Mouse (Mus musculus): ENCODE results near the gene Ttc9.

Gene Ttc9

DNA sequence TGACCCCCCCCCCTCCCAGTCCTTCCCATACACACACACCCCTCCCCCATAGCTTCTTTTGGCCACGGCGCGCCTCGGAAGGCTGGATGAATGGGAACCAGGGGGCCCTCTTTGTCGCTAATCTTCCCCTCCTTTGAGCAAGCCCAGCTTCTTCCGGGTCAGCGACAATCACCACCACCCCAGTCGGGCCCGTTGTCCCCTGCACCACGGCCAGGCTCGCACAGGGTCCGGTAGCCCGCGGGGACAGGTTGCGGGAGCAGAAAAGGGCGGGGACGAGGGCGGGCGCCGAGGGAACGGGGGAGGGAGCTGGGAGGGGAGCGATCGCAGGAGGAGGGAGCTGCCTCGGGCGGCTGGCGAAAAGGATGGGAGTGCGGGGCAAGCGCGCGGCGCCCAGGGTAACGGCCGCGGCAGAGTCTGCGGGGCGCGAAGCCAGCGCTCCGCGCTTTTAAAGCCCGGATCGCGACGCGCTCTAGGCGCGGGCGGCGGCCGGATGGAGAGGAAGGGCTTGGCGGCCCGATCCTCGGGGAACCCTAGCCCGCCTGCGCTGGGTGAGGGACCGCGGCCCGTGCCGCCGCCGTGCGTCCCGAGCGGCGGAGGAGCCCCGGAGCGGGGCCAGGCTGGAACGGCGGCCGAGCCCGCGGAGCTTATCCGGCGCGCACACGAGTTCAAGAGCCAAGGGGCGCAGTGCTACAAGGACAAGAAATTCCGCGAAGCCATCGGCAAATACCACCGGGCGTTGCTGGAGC lies at the start of gene Ttc9:
Ttc9 (plus strand) TSS at position 335 of the 746 bp plus-strand sequence.
- no peak for DNase-seq (ENCODE audit: low read depth)

DNA sequence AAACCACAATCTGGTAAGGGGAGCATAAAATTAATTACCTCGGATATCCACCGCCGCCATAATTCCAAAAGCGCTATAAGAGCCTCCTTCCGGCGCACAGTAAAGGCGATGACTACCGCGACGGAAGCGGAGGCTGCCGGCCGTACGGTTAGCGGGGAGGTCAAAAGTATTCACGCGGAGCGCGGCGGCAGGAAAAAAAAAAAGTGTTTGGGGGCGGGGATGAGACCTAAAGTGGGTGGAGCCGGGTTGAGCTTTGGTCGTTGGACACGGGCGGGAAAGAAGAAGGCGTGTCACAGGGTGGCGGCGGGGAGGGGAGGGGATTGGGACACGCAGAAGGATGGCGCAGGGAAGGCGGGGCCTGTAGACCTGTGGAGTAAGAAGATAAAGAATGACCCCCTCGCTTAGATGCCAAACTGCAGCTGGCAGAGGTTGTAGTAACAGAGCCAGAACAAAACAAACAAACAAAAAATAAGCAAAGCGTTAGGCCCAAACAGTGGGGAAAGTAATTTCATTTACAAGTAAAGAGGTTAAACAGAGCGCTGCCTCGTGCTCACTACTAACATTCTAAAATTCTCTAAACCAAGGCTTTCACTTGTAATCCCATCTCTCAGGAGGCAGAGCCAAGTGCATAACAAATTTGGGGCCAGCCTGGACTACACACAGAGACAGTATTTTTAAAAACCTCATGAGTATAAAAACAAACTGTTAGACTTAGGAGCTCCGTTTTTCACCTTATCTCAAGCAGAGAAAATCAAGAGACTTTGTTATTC lies 36.0 kb upstream of the Ttc9 start, which contains the start of gene Med6:
Med6 (minus strand) TSS at position 107 of the 770 bp plus-strand sequence.
- DNase-seq (ENCODE audit: low read depth) = peak; percentile 93

DNA sequence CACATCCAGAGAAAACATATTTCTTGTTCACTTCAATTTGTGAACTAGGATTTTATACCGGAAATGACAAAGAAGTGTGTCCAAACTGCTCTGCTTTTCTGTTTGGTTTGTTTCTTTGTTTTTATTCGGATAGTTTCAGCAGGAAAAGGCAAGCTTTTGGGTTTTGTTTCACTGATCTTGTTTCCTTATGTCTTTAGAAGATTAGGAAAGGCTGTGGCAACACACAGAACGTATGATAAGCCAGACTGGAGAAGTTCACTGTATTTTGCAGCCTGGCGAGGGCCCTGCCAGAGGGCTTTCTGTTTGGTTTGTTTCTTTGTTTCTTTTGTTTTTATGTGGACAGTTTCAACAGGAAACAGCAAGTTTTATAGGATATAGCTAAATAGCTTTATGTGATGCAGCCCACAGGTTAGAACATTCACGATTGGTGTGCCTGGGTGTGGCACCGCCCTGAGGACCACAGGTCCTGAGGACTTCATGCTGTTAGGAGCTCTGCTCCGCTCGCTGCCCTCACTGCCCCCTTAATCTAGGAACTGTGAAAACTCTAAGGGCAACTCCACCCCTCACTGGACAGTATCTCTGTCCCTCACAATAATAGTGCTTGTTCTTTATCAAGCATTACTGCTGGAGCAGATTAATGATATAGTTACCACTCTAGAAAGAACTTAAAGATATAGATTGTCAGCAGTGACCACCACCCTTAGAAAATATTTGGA lies 34.3 kb upstream of the Ttc9 start:
- DNase-seq (ENCODE audit: low read depth) = no peak

DNA sequence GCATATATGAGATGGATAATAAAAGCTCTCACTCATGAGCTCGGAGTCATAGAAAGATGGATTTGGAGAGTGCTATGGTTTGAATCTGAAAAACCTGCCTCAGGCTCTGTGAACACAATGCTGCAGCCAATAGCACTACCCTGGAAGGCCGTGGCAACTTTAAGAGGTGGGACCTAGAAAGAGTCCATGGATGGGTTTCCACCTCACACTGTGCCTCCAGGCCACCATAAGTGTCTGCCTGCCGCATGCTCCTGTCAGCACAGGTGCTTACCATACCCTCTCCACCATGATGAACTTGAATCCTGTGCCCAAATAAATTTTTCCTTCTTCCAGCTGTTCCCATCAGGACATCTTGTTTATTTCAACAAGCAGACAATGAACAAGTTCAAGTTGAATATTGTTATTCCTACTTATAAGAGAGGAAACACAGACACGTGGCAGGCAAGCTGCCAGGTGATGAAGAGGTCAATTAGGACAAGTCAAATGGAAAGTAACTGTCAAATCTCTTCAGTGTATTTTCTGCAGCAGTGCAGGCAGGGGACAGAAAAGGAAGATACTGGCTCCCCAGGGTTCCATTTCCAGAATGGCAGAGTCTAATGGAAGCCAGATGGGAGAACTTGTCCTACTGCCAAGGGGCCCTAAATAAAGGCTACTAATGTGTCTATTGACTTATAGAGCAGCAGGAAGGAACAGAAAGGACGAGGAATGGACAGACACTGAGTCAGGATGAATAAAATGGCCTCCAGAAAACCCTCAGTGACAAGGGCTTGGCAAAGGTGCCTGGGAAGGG lies 25.9 kb upstream of the Ttc9 start:
- DNase-seq (ENCODE audit: low read depth) = no peak

DNA sequence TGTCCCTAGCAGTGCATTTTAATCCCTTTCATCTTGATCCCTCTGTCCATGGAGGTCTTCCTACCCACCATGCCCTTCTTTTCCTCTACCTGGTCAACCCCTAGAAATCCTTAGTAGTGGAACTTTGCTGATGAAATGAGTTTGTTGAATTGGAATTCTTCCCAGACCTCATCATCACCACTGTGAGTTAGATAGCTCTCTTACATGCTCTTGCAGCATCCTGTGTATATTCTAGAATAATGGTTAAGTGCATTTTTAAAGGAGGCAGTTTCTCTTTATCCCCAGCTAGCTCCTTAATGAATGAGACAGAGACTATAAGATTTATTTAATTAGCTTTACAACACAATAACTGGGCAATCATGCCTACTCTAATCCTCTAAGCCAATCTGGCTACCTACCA lies 21.6 kb upstream of the Ttc9 start:
- no peak for DNase-seq (ENCODE audit: low read depth)

DNA sequence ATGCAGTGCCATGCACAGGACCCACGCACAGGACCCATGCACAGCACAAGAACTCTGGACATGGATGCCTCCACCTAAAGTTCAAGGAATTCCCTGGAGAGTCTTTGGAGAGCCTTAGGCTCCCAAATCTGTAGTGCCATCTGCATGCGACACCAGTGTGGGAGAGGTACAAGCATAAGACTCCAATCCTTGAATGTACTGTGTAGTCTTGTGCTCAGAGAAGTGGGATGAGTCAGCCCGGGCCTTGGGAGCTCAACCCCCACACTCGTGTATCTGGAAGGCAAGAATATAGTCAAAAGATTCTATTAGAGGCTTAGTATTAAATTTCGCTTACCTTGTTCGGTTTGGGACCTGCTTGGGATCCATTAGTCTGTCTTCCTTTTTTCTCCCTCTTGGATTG lies 15.2 kb upstream of the Ttc9 start:
- DNase-seq (ENCODE audit: low read depth) = no peak

DNA sequence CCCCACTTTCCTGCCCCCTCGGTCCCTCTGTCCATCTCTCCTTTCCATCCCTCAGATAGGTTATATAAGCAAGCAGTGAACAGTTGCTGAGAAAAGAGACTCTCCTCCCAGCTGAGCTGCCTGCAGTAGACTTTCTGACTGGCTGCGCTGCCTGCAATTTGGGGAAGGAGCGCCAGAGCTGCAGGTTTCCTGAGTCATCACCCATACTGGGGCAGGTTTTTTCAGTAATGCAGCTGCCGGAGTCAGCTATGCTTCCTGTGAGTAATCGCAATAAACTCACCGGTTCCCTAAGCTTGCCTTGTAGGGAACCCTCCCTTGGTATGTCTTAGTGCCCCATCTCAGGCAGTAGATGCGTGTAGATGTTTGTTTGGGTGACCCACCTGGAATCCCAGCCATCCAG lies 14.1 kb upstream of the Ttc9 start:
- DNase-seq (ENCODE audit: low read depth) = no peak

DNA sequence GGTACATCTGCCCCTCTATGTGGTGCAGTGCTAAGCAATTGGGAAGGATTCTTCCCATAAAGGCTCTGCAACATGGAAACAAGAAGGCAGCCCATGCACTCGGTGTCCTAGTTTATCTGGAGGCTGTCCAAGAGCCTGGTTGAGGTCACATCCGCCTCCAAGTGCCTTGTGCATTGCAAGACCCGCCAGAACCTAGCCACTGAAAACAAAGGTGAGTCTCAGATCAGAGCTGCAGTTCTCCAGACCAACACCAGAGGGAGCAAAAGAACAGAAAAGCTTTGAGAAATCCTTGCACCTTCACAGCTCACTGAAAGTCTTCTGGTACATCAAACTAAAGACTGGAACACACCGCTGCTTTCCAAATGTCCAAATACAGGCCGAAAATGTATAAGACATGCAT lies 11.7 kb upstream of the Ttc9 start:
- DNase-seq (ENCODE audit: low read depth) = peak; percentile 27

DNA sequence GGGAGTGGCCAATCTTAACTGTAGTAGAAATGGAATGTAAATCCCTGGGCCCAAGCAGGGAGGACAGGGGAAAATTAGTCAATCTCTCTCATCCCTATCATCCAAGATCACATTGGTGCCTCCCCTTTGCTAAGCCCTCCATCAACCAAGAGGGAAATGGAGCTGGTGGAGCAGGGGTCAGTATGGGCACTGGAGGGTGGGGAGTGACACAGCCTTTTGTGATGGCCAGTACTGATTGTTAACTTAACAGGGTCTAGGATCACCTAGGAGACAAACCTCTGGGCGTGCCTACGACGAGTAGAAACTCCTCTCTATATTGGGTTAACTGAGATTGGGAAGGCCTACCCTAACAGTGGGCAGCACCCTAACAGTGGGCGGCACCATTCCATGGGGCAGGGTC lies 7.7 kb upstream of the Ttc9 start:
- DNase-seq (ENCODE audit: low read depth) = no peak

DNA sequence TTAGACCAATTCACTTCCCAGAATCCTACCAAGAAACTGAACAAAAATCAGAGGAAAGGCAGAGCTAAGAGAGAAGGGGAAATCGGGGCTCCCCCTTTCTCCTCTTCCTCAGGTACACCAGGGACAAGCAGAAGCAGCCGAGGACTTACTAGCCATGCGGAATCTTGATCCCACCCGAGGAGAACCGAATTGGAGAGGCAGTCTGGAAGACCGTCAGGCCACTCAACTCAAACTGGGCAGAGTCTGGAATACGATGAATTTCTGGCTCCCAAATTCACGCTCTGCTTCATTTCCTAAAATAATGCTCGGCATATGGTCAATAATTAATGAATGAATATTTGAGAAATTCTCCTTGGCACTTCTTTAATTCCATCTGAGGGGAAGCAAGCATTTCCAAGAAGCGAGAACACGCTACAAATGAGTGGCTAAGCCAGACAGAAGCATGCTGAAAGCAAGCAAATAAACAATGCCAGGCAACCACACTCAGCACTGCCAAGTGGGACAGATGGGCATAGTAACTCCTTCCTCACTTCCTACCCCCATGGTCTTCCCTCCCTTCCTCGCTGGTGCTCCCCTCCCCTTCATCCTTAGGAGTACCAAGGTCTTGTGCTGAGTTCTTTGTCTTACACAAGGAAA lies 4.7 kb upstream of the Ttc9 start:
- DNase-seq (ENCODE audit: low read depth) = no peak

DNA sequence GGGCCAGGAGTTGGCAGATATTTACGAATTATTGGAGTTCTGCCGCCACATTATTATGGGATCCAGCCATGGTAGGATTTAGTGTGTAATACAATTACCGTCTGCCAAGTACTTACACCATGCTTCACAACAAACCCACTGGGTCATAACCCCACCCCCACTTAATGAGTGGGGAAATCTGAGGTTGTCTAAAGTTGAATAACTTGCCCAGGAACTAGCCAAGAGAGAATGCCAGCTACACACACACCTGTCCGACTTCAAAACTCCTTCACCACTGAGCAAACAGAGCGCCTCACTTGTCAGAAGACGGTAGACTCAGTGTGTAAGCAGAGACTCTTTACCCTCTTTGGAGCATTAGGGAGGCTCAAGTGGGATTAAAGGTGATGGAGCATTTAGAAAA lies 3.6 kb upstream of the Ttc9 start:
- DNase-seq (ENCODE audit: low read depth) = no peak

DNA sequence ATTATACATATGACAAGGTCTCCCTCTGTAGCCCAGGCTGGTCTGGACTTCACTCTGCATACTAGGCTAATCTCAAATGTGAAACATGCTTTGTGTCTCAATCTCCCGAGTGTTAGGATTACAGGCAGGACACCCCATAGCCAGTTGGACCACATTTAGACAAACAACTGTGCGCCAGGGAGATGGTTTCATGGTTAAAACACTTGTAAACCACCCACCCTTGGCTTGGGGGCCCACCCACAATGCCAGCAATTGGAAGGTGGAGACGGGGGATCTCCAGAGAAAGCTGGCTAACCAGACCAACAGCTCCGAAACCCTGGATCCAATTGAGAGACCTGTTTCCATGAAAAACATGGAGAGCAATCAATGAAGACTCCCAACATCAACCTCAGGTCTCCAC lies 3.0 kb upstream of the Ttc9 start:
- no peak for DNase-seq (ENCODE audit: low read depth)

DNA sequence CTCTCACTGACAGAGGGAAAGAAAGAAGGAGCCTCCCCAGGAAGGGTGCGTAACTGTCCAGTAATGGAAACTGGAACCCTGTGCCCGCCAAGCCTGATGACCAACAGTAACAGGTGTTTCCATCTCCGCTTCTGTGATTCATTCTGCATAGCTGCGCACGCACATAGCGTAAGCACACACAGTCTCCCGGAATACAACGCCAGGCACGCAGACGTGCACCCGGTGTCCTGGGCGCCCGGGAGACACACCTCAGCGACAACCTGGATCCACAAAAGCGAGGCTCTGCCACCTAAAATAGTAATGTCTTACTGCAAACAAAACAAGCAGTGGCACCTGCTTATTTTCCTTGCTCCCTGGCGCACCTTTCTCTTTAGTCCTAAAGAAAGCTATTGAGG lies 532 bp upstream of the Ttc9 start:
- DNase-seq (ENCODE audit: low read depth) = no peak

DNA sequence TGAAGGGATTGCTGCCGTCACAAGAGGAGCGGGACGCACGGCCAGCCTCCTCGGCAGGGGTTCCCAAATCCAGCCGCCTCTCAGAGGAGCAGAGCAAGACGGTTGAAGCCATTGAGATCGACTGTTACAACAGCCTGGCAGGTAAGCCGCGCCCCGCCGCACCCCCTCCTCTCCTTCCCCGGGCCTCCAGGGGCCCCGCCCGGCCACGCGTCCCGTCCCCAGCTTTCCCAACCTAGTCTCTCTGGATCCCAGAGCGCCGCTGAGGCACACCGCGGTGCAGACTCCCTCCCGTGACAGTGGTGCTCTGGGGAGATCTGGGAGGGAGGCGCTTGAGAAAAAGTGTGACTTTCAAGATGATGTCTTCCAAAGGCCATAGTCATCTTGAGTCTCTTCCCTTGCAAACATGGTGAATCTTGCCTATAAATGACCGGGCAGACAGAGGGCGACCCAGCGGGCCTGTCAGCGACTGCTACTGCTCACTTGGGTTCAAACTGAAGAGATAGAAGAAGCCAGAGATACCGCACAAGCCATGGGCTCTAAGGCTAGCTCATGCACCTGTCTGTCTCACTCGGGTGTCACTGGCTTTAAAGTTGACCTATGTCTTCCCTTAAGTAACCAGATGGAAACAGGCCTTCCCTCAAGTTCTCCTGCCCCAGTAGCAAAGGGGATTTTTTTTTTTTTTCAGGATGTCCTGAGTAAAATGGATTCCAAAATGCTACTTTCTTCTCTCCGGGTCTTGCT lies 782 bp downstream of the Ttc9 start:
- no peak for DNase-seq (ENCODE audit: low read depth)

DNA sequence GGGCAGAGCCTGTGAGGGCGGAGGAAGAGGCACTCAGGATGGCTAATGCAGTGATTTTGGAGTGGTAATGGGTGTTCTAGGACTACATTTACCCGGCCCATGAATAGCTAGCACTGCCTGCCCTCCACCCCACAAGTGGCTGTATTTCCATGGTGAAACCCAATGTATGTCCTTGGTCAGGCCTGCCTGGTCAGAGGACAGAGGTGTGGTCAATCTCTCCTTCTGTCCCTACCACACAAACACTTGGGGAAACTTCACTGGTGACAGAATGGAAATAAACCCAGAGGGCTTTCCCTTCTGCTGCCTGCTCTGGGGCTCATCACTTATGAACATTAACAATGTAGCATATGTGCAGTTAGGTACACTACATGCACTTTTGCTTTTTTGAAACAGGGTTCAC lies 2.2 kb downstream of the Ttc9 start:
- DNase-seq (ENCODE audit: low read depth) = no peak

DNA sequence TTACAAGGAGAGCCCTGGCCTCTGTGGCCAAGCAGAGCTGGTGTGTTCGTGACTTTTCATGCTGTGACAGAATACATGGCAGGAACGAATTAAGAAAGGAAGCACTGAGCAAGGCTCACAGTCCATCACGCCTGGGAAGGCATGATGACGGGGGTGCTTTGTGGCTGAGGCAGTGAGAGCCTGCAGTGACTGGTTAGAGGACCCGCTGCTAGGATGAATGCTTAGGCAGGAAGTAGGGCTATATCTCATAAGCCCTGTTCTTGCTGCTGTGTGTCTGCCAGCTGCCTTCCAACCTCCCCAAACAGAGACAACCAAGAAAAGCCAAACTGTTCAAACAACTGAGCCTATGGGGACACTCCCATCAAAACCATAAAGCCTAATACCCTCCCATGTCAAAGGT lies 9.6 kb downstream of the Ttc9 start:
- DNase-seq (ENCODE audit: low read depth) = no peak

DNA sequence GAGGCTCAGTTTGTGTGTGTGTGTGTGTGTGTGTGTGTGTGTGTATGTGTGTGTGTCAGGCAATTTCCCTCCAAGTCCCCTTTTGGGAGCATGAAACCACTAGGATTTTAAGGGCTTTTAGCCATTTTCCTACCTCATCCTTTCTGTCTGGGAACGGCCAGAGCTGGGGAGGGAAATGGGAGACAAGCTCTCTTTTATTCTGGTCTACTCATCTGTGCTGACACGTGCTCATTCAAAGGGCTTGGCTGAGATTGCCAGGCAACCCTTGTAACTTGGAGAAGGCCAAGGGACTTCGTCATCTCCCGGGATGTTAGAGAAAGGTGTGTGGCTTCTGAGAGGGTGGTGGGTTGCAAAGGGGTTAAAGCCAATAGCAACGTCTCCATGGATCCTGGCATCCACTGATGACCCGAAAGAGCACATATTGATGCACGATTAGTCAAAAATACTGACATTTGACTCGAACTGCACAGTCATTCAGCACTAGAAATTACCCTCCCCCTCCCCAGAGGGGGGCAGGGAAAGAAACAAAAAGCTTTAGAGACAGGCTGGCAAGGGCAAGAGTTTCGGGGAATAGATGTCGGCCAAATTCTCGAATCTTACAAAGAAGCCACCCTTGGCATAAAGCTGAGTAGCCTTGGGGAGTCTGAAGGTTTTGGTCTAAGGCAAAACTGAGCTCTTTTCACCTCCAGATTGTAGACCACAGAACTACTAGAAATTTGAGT lies 11.5 kb downstream of the Ttc9 start:
- no peak for DNase-seq (ENCODE audit: low read depth)

DNA sequence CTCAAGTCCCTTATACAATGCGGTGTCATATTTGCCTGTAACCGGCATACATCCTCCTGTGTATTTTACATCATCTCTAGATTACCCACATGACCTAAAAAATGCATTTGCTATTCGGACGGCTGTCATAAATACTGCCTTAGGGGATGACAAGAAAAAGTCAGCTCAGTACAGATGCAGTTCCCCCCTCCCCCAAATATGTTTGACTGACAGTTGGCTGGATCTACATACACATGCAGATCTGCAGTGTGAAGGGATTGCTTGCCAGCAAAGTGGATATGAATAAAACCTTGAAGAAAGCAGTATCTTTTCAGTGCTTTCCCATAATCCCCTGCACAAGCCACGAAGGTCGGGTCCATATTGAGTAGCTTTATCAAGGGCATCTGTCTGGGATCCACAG lies 15.8 kb downstream of the Ttc9 start:
- DNase-seq (ENCODE audit: low read depth) = no peak

DNA sequence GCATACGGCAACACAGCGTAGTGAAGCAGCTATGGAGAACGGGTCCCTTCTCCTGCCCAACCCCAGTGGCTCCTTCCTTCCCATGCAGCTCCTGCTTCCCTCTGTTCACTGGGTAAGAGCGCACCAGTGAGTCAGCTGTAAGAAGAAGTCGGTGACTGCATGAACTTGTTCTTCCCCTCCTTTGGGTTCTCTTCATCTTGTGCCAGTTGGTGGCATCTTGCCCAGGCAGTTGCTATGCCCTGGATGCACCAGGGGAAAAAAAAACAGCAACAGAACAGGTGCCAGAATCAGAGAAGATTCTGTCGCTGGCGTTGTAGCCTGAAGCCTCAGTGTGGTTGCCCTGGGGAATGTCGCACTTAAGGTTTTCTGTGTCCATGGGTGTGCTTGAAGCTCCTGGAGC lies 22.3 kb downstream of the Ttc9 start:
- no peak for DNase-seq (ENCODE audit: low read depth)

DNA sequence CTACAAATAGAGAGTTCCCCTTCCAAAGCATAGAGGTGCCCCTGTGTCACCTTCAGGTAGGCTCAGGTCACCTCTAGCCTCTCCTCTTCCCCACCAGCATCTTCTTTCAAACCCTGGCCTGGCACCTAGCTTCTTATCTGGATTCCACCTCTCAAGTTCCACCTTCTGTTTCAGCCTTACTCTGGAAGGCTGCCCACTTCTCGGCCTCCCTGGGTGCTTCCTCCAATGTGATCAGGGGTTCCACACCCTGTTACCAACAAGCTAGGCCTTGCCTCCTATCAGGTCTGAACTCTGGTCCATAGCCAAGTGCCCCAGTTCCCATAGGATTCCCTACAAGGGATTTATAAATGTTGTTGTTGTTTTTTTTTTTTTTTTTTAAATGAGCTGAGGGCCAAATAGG lies 26.3 kb downstream of the Ttc9 start:
- DNase-seq (ENCODE audit: low read depth) = no peak
